ENCODE assay signal across 9 mouse cellular contexts in the genomic region with DNA sequence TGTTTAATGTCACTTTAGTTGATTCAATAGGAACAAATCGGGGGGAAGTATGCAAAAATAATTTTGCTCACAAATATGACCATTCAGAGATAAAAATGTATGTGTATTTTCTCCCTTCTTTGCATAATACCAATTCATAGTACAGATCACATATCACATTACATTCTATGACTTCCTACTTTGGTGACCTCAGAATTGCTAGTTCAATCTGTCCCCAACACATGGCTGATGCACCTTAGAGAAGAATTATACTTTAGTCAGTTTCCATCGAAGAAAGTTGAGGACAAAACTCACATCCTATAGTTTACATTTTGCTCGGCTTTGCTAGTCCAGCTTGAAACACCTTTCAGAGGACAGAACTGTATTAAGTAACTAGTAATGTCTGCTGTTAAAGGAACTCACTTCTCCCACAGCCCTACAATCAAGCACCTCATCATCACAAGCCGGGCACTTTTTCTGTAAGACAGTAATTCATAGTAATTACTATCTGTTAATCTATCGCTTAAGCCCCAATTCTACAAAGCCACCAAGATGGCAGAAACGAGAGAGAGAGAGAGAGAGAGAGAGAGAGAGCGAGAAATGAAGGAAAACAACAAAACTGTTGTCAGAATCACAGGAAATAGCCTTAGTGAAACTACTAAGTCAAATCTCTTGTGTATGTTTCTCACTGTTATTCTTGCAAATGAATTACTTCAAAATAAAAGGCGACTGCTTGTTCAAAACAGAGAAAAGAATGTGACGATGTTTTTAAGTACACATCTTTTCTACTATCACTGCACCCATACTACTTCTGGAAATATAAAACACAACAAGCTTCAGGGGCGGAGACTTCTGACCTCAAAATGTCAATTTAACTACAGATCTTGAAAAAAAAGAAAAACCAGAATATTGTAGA. TPM values are rescaled to one million over a fixed set of nuclear protein-coding genes. Genes with fewer than 3 reads are reported as not detected.
A peak's percentile ranks its signal among the peaks of the same experiment; 100 is the strongest.
DNase-seq lines count a peak whose midpoint lies in the region; ATAC-seq and TF ChIP-seq lines count a peak whose summit lies in the region.
"Had no signal": no experiment of that assay in that cellular context is flagged by ENCODE, and none has a peak within 500 bp of the region (broad histone marks: within the 10 kb centered on the region; RNA-seq: fewer than 3 reads in every experiment).

No protein-coding gene starts in this region.

- H3K4me1 ChIP-seq in lung, postnatal 0 days (ENCODE audit: insufficient read depth, low read depth, low read length): peaks cover 5% of the 10 kb centered on the region; the same call in 1 of the 2 replicates
- H3K4me1 ChIP-seq in intestine, embryonic 15.5 days (replicated peaks): peaks cover 2% of the 10 kb centered on the region; the same call in 1 of the 2 replicates
- peaks cover 4% of the 10 kb centered on the region for H3K4me1 ChIP-seq in olfactory bulb, adult 2 months (ENCODE audit: control insufficient read depth, insufficient read depth, low read length)

- peak overlapping the region; percentile 80 for H3K4me3 ChIP-seq in lung, postnatal 0 days (ENCODE audit: low read depth, low read length)
- H3K4me3 ChIP-seq in intestine, embryonic 15.5 days (replicated peaks): peak overlapping the region; percentile 76
- peak overlapping the region; percentile 69 for H3K4me3 ChIP-seq in olfactory bulb, adult 2 months (ENCODE audit: insufficient read depth, low read depth, low read length)

- H3K36me3 ChIP-seq in lung, postnatal 0 days (ENCODE audit: insufficient read depth, low read length): no peaks in the 10 kb centered on the region
- H3K36me3 ChIP-seq in intestine, embryonic 15.5 days: no peaks in the 10 kb centered on the region

- H3K9me3 ChIP-seq in lung, postnatal 0 days (ENCODE audit: low read length): no peaks in the 10 kb centered on the region
- H3K9me3 ChIP-seq in intestine, embryonic 15.5 days: no peaks in the 10 kb centered on the region

- peak overlapping the region; percentile 82; the same call in 1 of the 2 replicates for H3K9ac ChIP-seq in lung, postnatal 0 days (replicated peaks; ENCODE audit: low read depth)
- H3K9ac ChIP-seq in intestine, embryonic 15.5 days: peak overlapping the region; percentile 85

- TF ChIP-seq CTCF in lung, postnatal 0 days (IDR thresholded peaks at IDR 0.05): no peak
- TF ChIP-seq CTCF in olfactory bulb, adult 2 months (IDR thresholded peaks at IDR 0.05; ENCODE audit: insufficient read depth, low read depth, low read length): no peak

- peak overlapping the region; percentile 89 for H3K4me2 ChIP-seq in lung, postnatal 0 days (replicated peaks; ENCODE audit: low read depth, low read length)
- peak overlapping the region; percentile 80 for H3K4me2 ChIP-seq in intestine, embryonic 15.5 days (replicated peaks)

- H3K27ac ChIP-seq in lung, postnatal 0 days (ENCODE audit: low read length): peak overlapping the region; percentile 92; the same call in 1 of the 2 replicates
- H3K27ac ChIP-seq in intestine, embryonic 15.5 days: no peak overlapping the region
- no peak overlapping the region for H3K27ac ChIP-seq in olfactory bulb, adult 2 months (ENCODE audit: insufficient read depth, low read depth, low read length)

- no peak for TF ChIP-seq POLR2A in olfactory bulb, adult 2 months (IDR thresholded peaks at IDR 0.05; ENCODE audit: insufficient read depth, low read depth, low read length)

- H3K27me3 ChIP-seq in lung, postnatal 0 days (replicated peaks; ENCODE audit: insufficient read depth, low read length): no peaks in the 10 kb centered on the region
- H3K27me3 ChIP-seq in intestine, embryonic 15.5 days (replicated peaks): no peaks in the 10 kb centered on the region

- WGBS in lung, postnatal 0 days: 36% methylated on average over 10 of the region's 10 CpGs
- 42% methylated on average over 10 of the region's 10 CpGs for WGBS in intestine, embryonic 15.5 days
- 26% methylated on average over 10 of the region's 10 CpGs for WGBS in olfactory bulb, adult 2 months

- intact Hi-C loops in left cerebral cortex, postnatal 10 days (cut with DNase I): no loop called here

- TF ChIP-seq EP300 in lung, postnatal 0 days (IDR thresholded peaks at IDR 0.05): no peak

- no peak for ATAC-seq in lung, postnatal 0 days
- ATAC-seq in intestine, embryonic 15.5 days: no peak

- DNase-seq in lung, postnatal 0 days (ENCODE audit: low spot score): peak; percentile 28
- no peak for DNase-seq in lung, postnatal 14 days
- DNase-seq in c-Kit-negative CD71-positive TER-119-positive erythroid progenitor cells, embryonic 14.5 days (ENCODE audit: low read depth, low spot score): peak; percentile 8
- DNase-seq in adrenal gland, postnatal 14 days: no peak
- DNase-seq in left cerebral cortex, postnatal 10 days (ENCODE audit: extremely low spot score in 1 of 2, low spot score in 2 of 2): no peak
- no peak for DNase-seq in left cerebral cortex, adult 11 months (ENCODE audit: low spot score)

RNA-seq across cellular contexts. Expression of a gene that starts 1.2 kb away (rescaled TPM):
- polyA plus RNA-seq in lung, postnatal 0 days (2015; fragmentation: Nextera tagmentation; extraction: Ambion mirVana): 20.3 and 23.3 TPM in 2 replicates
- 31.3 and 35.2 TPM in 2 replicates for polyA plus RNA-seq in intestine, embryonic 15.5 days (2015; fragmentation: Nextera tagmentation; extraction: Ambion mirVana)
- polyA plus RNA-seq in olfactory bulb, adult 2 months (2012; ENCODE audit: insufficient read depth, insufficient read length, low replicate concordance, missing spikeins): not detected in 2 replicates
- 46.6 and 47.9 TPM in 2 replicates for total RNA-seq in adrenal gland, postnatal 14 days (2021)
- 10 to 100 TPM; 49.6 to 51.4 TPM for total RNA-seq in left cerebral cortex, postnatal 10 days (2021)

RNA-seq across cellular contexts. Expression of a gene that starts 18.8 kb away (rescaled TPM):
- polyA plus RNA-seq in lung, postnatal 0 days (2015; fragmentation: Nextera tagmentation; extraction: Ambion mirVana): not detected in 2 replicates
- not detected in 2 replicates for polyA plus RNA-seq in intestine, embryonic 15.5 days (2015; fragmentation: Nextera tagmentation; extraction: Ambion mirVana)
- polyA plus RNA-seq in olfactory bulb, adult 2 months (2012; ENCODE audit: insufficient read depth, insufficient read length, low replicate concordance, missing spikeins): not detected in 2 replicates
- total RNA-seq in adrenal gland, postnatal 14 days (2021): not detected in 2 replicates
- 1 to 10 TPM in 1 of 2 experiments, not detected in 1; 2.4 TPM for total RNA-seq in left cerebral cortex, postnatal 10 days (2021)
- total RNA-seq: hematopoietic stem cell, adult 5-6 weeks had no signal

RNA-seq across cellular contexts. Expression of a gene that starts 44.8 kb away (rescaled TPM):
- 36.0 and 38.8 TPM in 2 replicates for polyA plus RNA-seq in lung, postnatal 0 days (2015; fragmentation: Nextera tagmentation; extraction: Ambion mirVana)
- 78.3 and 98.9 TPM in 2 replicates for polyA plus RNA-seq in intestine, embryonic 15.5 days (2015; fragmentation: Nextera tagmentation; extraction: Ambion mirVana)
- polyA plus RNA-seq in olfactory bulb, adult 2 months (2012; ENCODE audit: insufficient read depth, insufficient read length, low replicate concordance, missing spikeins): 280 TPM in 1 of 2 replicates, not detected in the other
- 117 and 126 TPM in 2 replicates for total RNA-seq in adrenal gland, postnatal 14 days (2021)
- 10 to 100 TPM; 85.5 to 93.1 TPM for total RNA-seq in left cerebral cortex, postnatal 10 days (2021)

Comparison
In these comparisons a context has a peak if more than half of its experiments do, and no peak if none do; other contexts are left out.
1. DNase-seq: peak in lung, postnatal 0 days (single experiment) and c-Kit-negative CD71-positive TER-119-positive erythroid progenitor cells, embryonic 14.5 days (single experiment); none in lung, postnatal 14 days (single experiment), adrenal gland, postnatal 14 days (single experiment), left cerebral cortex, postnatal 10 days (0 of 2) and left cerebral cortex, adult 11 months (single experiment).
2. RNA of a gene that starts 1.2 kb away (polyA plus RNA-seq): 31.3 to 35.2 TPM in intestine, embryonic 15.5 days and 20.3 to 23.3 TPM in lung, postnatal 0 days; not detected in olfactory bulb, adult 2 months; every median in the first group is over 10 times any median in the second.
3. Peak in every context shown above with its lines, with median percentiles within 50 percentile points of each other: H3K4me3 ChIP-seq.